Mouse (Mus musculus) lung, postnatal 0 days (tissue): Measurements from ENCODE around the gene Tulp2. TPM values are rescaled to one million over a fixed set of nuclear protein-coding genes. Genes with fewer than 3 reads are reported as not detected.

Experiments used
- ATAC-seq: fragments of 200-750 bp; cut with Nextera tagmentation; 2 replicates; pipeline ENCODE4 v1.8.0; 2017; ENCODE audit warnings: moderate library complexity
- DNase-seq: peaks from one replicate; pipeline ENCODE4 v3.0.0-alpha.2; 2016; ENCODE audit warnings: low spot score
- H3K27ac ChIP-seq: fragments of 300-500 bp; sonication (generic); 2 replicates; pipeline ENCODE4 v1.5.1; 2014; ENCODE audit warnings: antibody characterized with exemption, mild to moderate bottlenecking, low read length, mixed read lengths
- H3K27me3 ChIP-seq: fragments of 300-500 bp; sonication (generic); replicated peaks from 2 replicates; pipeline ENCODE4 v1.6.1; 2014; ENCODE audit warnings: low read length, mixed read lengths; ENCODE audit not compliant: insufficient read depth
- H3K36me3 ChIP-seq: fragments of 300-500 bp; sonication (generic); 2 replicates; pipeline ENCODE4 v1.6.1; 2014; ENCODE audit warnings: low read length, mixed read lengths; ENCODE audit not compliant: insufficient read depth
- H3K4me1 ChIP-seq: fragments of 300-500 bp; sonication (generic); 2 replicates; pipeline ENCODE4 v1.6.1; 2014; ENCODE audit warnings: antibody characterized with exemption, low read depth, low read length, mixed read lengths; ENCODE audit not compliant: insufficient read depth
- H3K4me2 ChIP-seq: fragments of 300-500 bp; sonication (generic); replicated peaks from 2 replicates; pipeline ENCODE4 v1.6.1; 2014; ENCODE audit warnings: low read depth, mild to moderate bottlenecking, low read length, moderate library complexity, mixed read lengths
- H3K4me3 ChIP-seq: fragments of 300-500 bp; sonication (generic); 2 replicates; pipeline ENCODE4 v1.5.1; 2014; ENCODE audit warnings: low read depth, low read length
- H3K9ac ChIP-seq: fragments of 300-500 bp; sonication (generic); replicated peaks from 2 replicates; pipeline ENCODE4 v1.6.1; 2014; ENCODE audit warnings: low read depth, mild to moderate bottlenecking
- H3K9me3 ChIP-seq: fragments of 300-500 bp; sonication (generic); 2 replicates; pipeline ENCODE4 v1.6.1; 2016; ENCODE audit warnings: low read length, mixed read lengths
- CTCF ChIP-seq: IDR thresholded peaks from 2 replicates; pipeline ENCODE4 v1.5.1; 2016; ENCODE audit warnings: antibody characterized with exemption, mild to moderate bottlenecking
- EP300 ChIP-seq: IDR thresholded peaks from 2 replicates; pipeline ENCODE4 v1.6.1; 2016; ENCODE audit warnings: antibody characterized with exemption, mild to moderate bottlenecking, control low read depth
- WGBS: fragments of 180-500 bp; shearing (Covaris S2); extraction: QIAGEN DNeasy Blood & Tissue Kit; methylation state at CpG from one replicate; pipeline ENCODE4 v1.1.7; 2014; 5-methylcytosine and 5-hydroxymethylcytosine counted together
- polyA plus RNA-seq: library from polyadenylated mRNA; unstranded; fragments of >200 nt; fragmentation: Nextera tagmentation; extraction: Ambion mirVana; gene quantifications from 2 replicates; pipeline ENCODE4 v1.2.1, GENCODE M21; 2015

The Tulp2 gene
- polyA plus RNA-seq, 1 experiment from 2014 or later, result 0.25 TPM

DNA sequence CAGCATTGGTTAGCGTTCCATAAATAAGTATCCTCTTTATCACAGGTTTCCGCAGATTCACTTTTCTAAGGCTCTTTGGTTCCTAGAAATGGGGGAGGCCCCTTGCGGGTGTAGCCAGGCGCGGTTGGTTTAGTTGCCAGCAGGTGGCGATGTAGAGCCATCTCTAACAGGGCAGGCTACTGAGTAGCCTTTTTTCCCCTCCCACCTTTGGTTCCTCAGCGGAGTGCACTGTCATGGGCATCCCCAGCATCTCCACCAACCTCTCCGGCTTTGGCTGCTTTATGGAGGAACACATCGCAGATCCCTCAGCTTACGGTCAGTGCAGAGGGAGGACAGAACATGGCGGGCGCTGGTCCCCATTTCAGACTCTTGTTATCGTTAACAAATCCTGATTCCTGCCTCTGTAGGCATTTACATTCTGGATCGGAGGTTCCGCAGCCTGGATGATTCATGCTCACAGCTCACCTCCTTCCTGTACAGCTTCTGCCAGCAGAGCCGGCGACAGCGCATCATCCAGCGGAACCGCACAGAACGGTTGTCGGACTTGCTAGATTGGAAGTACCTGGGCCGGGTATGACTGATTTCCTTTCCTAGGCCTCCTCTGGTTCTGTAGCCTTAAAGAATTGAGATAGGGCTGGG, 30.2 kb upstream of the Tulp2 start:
- ATAC-seq, result peak; percentile 78
- DNase-seq, result peak; percentile 90
- 57% methylated on average over 23 of the region's 23 CpGs for WGBS
- Histone ChIP-seq H3K36me3 (peaks cover 31% of the 10 kb centered on the region; the same call in 1 of the 2 replicates), H3K27ac (no peak overlapping the region), H3K4me2 (no peak overlapping the region), H3K4me3 (no peak overlapping the region), H3K27me3 (no peaks in the 10 kb centered on the region), H3K9ac (no peak overlapping the region), H3K4me1 (no peaks in the 10 kb centered on the region), H3K9me3 (no peaks in the 10 kb centered on the region)
- TF ChIP-seq EP300, result no peak
- TF ChIP-seq CTCF, result peak; percentile 86

- Histone ChIP-seq H3K9ac (no peak overlapping the region), H3K4me1 (peaks cover 14% of the 10 kb centered on the region; the same call in 1 of the 2 replicates), H3K27me3 (no peaks in the 10 kb centered on the region), H3K4me3 (no peak overlapping the region), H3K27ac (no peak overlapping the region), H3K36me3 (peaks cover 20% of the 10 kb centered on the region; the same call in 1 of the 2 replicates), H3K4me2 (no peak overlapping the region), H3K9me3 (no peaks in the 10 kb centered on the region)
- TF ChIP-seq EP300, result no peak
- TF ChIP-seq CTCF, result no peak
- WGBS, result 87% methylated on average over 15 of the region's 15 CpGs
- no peak for ATAC-seq
- DNase-seq, result no peak
Measured at GRCm38 (mm10) chr7:45454971-45455370, 26.7 kb upstream of the Tulp2 start.

GRCm38 (mm10) chr7:45455932-45456696, 25.6 kb upstream of the Tulp2 start:
- TF ChIP-seq CTCF (no peak), EP300 (no peak)
- Histone ChIP-seq H3K27me3 (no peaks in the 10 kb centered on the region), H3K4me1 (peaks cover 25% of the 10 kb centered on the region; the same call in 1 of the 2 replicates), H3K9me3 (no peaks in the 10 kb centered on the region), H3K9ac (no peak overlapping the region), H3K27ac (no peak overlapping the region), H3K4me3 (no peak overlapping the region), H3K36me3 (peaks cover 19% of the 10 kb centered on the region; the same call in 1 of the 2 replicates), H3K4me2 (no peak overlapping the region)
- DNase-seq (no peak), ATAC-seq (no peak)
- WGBS, result 72% methylated on average over 13 of the region's 13 CpGs

GRCm38 (mm10) chr7:45456721-45457203, 24.9 kb upstream of the Tulp2 start:
- Histone ChIP-seq H3K27ac (no peak overlapping the region), H3K4me2 (peak overlapping the region; percentile 81; the same call in 1 of the 2 replicates), H3K27me3 (no peaks in the 10 kb centered on the region), H3K9ac (no peak overlapping the region), H3K9me3 (no peaks in the 10 kb centered on the region), H3K4me3 (no peak overlapping the region), H3K4me1 (peaks cover 25% of the 10 kb centered on the region; the same call in 1 of the 2 replicates), H3K36me3 (peaks cover 16% of the 10 kb centered on the region; the same call in 1 of the 2 replicates)
- DNase-seq (no peak), ATAC-seq (no peak)
- TF ChIP-seq CTCF (no peak), EP300 (no peak)
- 40% methylated on average over 9 of the region's 9 CpGs for WGBS

DNA sequence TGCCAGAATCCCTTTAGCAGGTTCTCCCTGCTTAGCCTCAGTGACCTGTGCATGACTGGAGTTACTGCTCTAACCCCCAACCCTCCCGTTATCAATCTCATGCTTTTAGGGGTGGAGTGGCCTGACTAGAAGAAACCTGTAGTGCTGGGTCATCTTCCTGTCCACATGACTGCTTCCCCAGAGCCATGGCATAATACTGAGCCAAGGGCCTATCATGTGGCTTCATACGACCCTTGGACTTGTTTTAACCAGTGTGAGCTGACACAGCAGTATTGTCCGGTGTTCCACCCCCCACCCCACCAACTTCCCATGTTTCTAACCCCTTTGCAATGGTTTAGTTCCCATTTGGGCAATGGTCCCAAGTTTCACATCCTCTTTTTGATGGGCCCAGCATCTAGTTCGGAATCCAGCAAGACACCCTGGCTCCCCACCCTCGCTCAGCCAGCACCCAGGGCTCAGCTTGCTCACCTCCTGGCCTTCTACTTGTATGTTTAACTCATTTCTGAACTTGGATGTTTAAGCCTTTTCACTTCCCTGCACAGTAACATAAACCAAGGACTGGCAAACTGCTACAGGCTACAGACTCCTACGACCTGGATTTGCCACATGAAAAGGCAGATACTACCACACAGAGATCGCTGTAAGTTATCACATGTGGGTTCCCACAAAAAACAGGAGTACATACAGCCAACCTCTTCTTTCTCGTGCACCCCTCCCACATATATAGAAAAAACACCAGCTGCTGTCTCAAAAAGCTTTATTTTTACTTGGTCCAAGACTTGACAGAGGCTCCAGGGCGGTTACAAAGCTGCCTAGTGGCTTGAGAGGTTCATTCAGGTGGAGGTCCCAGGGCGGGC, 24.2 kb upstream of the Tulp2 start:
- peak overlapping the region; percentile 81 for H3K4me2 ChIP-seq
- peak overlapping the region; percentile 15; the same call in 1 of the 2 replicates for H3K4me3 ChIP-seq
- H3K27ac ChIP-seq, result no peak overlapping the region
- H3K9ac ChIP-seq, result 0 out of 2 replicates have a peak overlapping the region, but pooled peaks have one; percentile 74
- no peak for ATAC-seq
- no peaks in the 10 kb centered on the region for H3K27me3 ChIP-seq
- peaks cover 16% of the 10 kb centered on the region; the same call in 1 of the 2 replicates for H3K36me3 ChIP-seq
- H3K9me3 ChIP-seq, result no peaks in the 10 kb centered on the region
- TF ChIP-seq EP300 (no peak), CTCF (no peak)
- 41% methylated on average over 9 of the region's 10 CpGs for WGBS
- DNase-seq, result peak; percentile 42
- peaks cover 25% of the 10 kb centered on the region; the same call in 1 of the 2 replicates for H3K4me1 ChIP-seq
